Mouse (Mus musculus) heart, adult 2 months (tissue): ENCODE measurements around the gene Tnk2.

Source experiments
- CTCF ChIP-seq: fragments of 200-600 bp; IDR thresholded peaks from 2 replicates; pipeline ENCODE4 v1.8.1; 2022; ENCODE audit warnings: antibody characterized with exemption, mild to moderate bottlenecking, moderate library complexity
- EP300 ChIP-seq: fragments of 200-500 bp; IDR thresholded peaks from 2 replicates; pipeline ENCODE4 v1.6.1; 2011; ENCODE audit warnings: low read depth, low read length, control low read depth; ENCODE audit not compliant: insufficient read depth
- POLR2A ChIP-seq: fragments of 200-500 bp; IDR thresholded peaks from 2 replicates; pipeline ENCODE4 v1.6.1; 2011; ENCODE audit warnings: mild to moderate bottlenecking, low read depth, low read length, control low read depth; ENCODE audit not compliant: insufficient read depth

DNA sequence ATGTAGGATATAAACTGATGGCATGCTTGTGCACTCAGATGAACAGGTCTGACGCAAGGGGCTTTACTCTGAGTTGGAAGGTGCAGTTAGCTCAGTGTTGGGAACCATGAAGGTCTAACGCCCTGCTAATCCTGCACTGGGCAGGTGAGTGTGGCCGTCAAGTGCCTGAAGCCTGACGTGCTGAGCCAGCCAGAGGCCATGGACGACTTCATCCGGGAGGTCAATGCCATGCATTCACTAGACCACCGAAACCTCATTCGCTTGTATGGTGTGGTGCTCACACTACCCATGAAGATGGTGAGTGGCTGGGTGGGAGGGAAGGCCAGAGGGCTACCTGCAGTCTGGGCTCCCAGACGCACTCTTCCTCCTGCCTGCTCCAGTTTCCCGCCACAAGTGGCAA lies 25.6 kb downstream of the Tnk2 start:
- TF ChIP-seq CTCF, result no peak
- no peak for TF ChIP-seq POLR2A
- TF ChIP-seq EP300, result no peak
